Mouse (Mus musculus): ENCODE data around the gene Gm10643. TPM values are rescaled to one million over a fixed set of nuclear protein-coding genes. Genes with fewer than 3 reads are reported as not detected.
A peak's percentile ranks its signal among the peaks of the same experiment; 100 is the strongest.

The Gm10643 gene
- total RNA-seq (2021), result 1 to 10 TPM; 4.9 to 5.6 TPM
- long read RNA-seq, partial matches to known transcripts, result 0 of 3 reads
- long read RNA-seq, other reads (novel, unspliced or antisense), result 0 of 3 reads

DNA sequence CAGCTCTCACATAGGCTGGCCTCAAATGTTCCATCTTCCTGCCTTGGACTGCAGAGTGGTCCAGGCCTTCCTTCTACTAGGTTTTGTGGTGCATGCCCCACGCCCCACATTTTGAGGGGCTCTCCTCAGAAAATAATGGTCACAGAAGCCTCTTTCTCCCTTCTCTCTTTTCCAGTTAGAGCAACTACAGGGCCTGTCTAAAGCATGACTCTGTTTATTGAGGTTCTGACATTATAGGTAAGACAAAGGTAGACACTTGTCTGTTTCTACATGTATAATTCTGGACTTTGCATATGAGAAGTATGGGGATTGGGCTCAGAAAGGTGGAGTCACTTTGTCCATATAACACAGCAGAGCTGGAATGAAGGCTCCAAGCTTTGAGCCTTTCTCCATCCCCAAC, at the start of gene Gm10643:
Gene Gm10643, minus strand, starts transcription at position 101 of the 400 bp plus-strand sequence.
- no peak for DNase-seq (ENCODE audit: low spot score in 2 of 2)

DNA sequence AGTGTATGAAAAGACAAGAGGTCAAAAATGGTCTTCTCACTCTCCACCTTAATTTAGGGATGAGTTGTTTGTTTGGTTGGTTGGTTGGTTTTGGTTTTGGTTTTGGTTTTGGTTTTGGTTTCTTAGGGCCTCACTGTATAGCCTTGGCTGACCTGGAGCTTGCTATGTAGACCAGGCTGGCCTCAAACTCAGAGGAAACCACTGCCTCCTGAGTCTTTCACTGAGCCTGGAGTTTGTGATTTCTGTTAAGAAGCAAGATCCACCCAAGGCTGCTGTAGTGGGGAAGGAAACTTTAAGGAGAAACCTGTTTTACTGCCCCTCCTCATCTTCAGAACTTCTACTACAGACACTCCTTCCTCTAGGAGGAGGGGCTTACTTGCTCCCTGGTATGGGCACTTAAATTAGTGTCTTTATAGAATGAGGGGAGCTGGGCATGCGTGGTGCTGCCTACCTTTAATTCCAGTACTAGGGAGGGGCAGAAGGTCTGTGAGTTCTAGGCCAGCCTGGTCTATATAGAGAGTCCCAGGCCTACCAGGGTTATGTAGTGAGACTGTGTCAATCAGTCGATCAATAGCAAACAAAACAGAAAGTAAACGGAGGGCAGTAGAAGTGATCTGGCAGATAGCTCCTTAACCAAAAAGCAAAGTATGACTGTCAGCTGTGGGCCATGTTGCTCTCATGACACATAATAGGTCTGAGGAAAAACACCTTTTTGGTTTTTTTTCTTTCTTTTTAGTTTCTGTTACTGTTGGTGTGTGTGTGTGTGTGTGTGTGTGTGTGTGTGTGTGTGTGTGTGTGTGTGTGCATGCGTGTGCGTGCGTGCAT, 41.5 kb upstream of the Gm10643 start:
- DNase-seq (ENCODE audit: low spot score in 2 of 2), result no peak

GRCm38 (mm10) chr8:84105676-84106075, 40.7 kb upstream of the Gm10643 start:
- no peak for DNase-seq (ENCODE audit: low spot score in 2 of 2)

DNA sequence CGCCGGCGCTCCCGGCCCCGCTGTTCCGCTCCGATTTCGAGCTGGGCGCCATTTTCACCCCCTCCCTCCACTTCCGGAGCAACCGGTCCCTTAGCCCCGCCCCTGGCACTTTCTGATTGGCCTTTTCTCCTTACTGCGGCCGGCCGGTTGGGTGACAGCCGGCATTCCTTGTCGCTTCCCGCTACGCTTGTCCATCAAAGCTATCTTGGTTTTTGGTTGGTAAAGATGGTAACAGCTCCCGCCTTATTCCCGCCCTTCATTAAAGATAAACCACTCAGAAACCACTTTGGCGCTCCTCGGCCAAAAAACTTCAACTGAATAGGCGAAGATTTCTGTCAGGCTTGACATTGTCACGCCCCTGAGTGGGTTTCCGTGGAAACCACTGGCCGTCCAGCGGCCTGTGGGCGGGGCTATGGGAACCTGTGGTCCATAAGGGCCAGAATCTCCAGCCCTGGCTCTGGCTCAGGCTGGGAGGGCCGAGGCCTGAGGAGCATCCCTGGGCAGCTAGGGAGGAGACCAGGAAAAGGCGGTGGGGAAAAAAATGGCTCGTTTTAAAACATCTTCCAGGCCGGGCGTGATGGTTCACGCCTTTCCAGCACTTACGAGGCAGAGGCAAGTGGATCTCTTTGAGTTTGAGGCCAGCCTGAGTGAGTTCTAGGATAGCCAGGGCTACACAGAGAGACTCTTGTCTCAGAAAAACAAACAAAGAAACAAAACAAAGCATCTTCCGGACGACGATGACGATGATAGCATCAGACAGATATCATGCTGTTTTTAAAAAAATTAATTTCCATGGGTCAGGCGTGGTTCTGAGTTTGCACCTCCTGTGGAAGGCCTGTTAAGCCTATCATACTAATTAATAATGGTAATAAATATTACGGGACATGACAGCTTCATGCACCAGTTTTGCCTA, 40.0 kb upstream of the Gm10643 start, which contains the start of gene Dcaf15:
Gene Dcaf15, minus strand, starts transcription at position 72 of the 913 bp plus-strand sequence.
- peak; percentile 96 to 98 for DNase-seq (ENCODE audit: low spot score in 2 of 2)

DNA sequence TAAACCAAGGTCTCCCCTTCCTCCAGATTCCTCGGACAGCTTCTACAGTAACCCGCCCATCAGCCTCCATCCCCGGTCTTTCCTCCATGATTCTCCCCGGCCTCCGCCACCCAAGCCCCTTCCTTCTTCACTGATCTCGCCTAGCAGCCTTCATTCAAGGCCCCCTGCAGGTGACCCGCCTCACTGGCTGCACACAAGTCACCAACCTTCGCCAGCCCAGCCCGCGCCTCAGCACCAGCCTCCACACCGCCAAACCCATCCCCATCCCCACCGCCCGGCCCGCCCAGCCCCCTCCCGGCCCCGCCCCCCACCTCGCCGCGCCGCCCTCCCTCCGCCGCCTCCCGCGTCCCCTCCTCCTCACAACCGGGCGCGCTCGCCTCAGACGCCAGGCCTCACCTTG, 39.3 kb upstream of the Gm10643 start:
- peak in 1 of 2 experiments; percentile 45 for DNase-seq (ENCODE audit: low spot score in 2 of 2)

DNA sequence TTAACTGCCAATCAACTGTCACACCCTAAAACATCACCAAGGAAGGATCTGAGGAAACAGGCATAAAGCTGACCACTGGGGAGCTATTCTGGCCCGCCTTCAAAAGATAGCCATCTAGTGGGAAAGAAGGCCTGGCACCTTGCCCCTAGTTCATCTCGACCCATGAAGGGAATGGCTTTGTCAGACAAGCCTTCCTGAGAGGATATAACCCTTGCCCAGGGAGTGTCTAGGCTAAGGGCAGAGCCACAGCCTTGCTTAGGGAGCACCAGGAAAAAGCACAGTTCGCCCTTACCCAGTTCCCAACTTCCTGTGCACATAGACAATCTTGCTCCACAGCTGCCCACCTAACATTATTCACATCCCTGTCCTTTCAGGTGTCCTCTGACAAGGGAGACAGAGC, 38.7 kb upstream of the Gm10643 start:
- DNase-seq (ENCODE audit: low spot score in 2 of 2), result no peak

- DNase-seq (ENCODE audit: low spot score in 2 of 2), result no peak
These were observed 36.7 kb upstream of the Gm10643 start for GRCm38 (mm10) chr8:84101476-84102270.

- no peak for DNase-seq (ENCODE audit: low spot score in 2 of 2)
These were observed 33.4 kb upstream of the Gm10643 start for GRCm38 (mm10) chr8:84098376-84098775.

DNA sequence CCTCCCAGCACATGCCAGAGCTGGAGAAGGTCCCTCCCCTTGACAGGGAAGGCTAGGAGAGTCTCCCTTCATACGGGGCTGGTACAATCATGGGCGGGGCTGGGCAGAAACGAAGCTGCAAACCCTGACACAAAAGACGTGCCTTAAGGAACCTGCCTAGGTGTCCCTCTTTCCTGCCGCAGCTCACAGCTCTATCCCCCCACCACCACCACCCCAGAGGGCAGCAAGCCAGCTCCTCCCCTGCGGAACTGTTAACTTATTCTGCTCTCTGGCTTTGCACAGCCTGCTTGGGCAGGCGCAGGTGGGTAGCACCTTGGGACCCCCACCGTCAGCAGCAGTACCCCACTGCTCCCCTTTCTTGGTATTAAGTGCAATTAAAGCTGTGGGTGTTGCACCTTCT, 31.1 kb upstream of the Gm10643 start:
- no peak for DNase-seq (ENCODE audit: low spot score in 2 of 2)

- no peak for DNase-seq (ENCODE audit: low spot score in 2 of 2)
These were observed 25.6 kb upstream of the Gm10643 start for GRCm38 (mm10) chr8:84090585-84090984.

DNA sequence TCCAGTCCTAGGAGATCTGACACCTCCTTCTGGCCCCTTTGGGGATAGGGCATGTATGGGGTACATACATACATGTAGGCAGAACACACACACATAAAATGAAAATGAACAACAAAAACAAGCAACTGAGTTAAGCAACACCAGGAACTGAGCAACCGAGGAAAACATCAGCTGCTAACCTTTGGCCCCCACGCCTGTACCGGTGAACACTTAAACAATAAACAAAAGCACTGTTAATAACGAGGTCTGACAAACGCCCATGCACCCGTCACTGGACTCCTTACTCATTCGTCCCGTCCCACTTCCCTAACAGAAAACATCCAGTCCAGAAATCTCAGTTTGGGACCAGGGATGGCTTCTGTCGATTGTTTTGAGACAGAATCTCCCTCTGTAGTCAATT, 24.3 kb upstream of the Gm10643 start:
- DNase-seq (ENCODE audit: low spot score in 2 of 2), result no peak

GRCm38 (mm10) chr8:84087821-84088220, 22.9 kb upstream of the Gm10643 start:
- DNase-seq (ENCODE audit: low spot score in 2 of 2), result no peak

DNA sequence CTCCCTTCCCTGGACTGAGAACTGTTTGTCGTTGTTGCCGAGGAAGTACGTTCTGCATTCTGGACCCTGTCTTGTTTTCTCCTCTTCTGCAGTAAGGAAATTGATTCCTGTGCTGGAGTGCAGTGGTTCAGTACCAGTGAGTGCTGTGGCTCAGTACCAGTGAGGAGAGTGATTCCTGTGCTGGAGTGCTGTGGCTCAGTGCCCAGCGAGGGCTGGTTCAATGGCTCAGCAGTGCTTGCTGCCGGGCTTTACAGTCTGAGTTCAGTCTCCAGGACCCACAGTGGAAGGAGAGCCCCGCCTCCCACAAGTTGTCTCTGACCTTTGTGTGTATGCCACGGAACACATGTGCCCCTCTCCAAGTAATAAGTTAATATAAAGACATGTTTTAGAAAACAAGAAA, 22.2 kb upstream of the Gm10643 start:
- no peak for DNase-seq (ENCODE audit: low spot score in 2 of 2)

- no peak for DNase-seq (ENCODE audit: low spot score in 2 of 2)
These were observed 19.6 kb upstream of the Gm10643 start for GRCm38 (mm10) chr8:84084341-84085115.

DNA sequence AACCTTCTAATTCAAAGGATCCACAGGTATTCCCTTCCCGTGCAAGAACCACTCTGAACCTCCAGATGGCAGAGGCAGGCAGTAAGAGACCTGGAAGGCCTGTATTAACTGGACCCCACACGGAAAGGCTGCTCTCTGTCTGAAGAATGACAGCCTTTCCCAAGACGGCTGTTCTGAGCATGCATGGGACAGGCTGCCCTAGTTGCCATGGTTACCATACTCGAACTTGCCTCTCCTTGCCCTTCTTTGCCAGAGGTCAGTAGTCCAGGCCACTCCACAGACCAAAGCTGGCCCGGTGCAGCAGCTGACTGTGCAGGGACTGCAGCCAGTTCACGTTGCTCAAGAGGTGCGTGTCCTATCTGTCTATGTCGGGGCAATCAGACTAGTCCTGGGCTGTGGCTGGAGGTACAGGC, 18.9 kb upstream of the Gm10643 start:
- no peak for DNase-seq (ENCODE audit: low spot score in 2 of 2)

DNA sequence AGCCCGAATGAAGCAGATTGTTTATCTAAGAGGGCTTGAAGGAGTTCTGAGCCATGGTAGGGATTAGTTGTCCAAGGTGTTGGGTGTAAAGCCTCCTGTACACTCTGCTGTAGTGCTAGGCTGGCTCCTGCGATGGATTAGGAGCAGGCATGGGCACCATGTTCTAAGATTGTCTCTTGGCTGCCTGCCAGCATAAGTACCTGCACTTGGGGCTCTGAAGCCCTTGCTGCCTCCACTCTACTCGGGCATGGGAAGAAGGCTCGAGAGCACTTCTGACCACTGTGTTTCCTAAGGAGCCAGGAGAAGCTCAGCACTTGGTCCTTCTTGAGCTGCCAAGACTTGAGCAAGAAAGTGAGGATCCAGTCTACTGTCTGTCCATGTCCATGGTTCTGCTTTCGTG, 14.3 kb upstream of the Gm10643 start:
- DNase-seq (ENCODE audit: low spot score in 2 of 2), result no peak

DNA sequence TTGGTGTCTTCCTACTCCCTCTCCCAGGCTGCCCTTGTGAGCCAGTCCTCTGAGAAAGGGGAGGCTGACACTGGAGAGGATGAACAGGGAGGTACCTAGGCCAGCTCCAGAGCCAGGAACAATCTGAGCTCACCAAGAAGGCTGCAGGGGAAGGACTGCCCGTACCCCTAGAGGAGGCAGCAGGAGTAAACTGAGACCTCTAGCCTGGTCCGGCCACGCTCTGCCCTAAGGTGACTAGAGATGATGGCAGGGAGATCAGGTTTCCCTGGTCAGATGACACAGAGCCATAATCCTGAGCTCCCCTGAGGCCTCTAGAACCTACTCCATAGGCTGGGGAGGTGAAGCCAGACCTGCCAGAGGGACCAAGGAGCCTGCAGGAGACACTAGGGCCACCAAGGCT, 11.9 kb upstream of the Gm10643 start:
- no peak for DNase-seq (ENCODE audit: low spot score in 2 of 2)

GRCm38 (mm10) chr8:84076412-84076811, 11.5 kb upstream of the Gm10643 start:
- DNase-seq (ENCODE audit: low spot score in 2 of 2), result no peak

- DNase-seq (ENCODE audit: low spot score in 2 of 2), result peak in 1 of 2 experiments; percentile 58
These were observed 8.5 kb upstream of the Gm10643 start for GRCm38 (mm10) chr8:84073230-84073976.

DNA sequence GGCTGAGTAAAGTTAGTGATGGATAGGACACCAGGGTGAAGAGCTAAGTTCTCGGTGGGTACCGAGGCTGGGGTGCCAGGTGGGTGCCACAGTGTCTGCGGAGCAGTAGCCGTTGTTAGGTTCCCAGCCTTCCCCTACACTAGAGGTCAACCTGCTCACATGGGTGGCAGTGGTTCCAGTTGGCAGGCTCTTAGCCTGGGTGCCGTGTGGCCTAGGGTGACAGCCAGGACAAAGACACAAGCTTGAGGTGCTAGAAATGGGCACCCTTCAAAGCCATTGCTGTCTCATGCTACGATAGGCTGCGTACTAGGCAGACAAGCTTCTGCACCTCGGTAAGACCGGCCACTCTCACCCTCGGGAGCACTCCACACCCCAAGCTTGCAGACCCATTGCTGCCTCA, 7.4 kb upstream of the Gm10643 start:
- no peak for DNase-seq (ENCODE audit: low spot score in 2 of 2)

All from layer of hippocampus, adult 18-20 months (tissue).